Mouse (Mus musculus) liver, embryonic 14.5 days (tissue): ENCODE data around the gene Zfp300.

ENCODE experiments used
- CTCF ChIP-seq: IDR thresholded peaks from 2 replicates; pipeline ENCODE4 v1.5.1; 2016; ENCODE audit warnings: antibody characterized with exemption, low read depth, control low read depth
- EP300 ChIP-seq: IDR thresholded peaks from 2 replicates; pipeline ENCODE4 v1.6.1; 2016; ENCODE audit warnings: antibody characterized with exemption, low read depth

GRCm38 (mm10) chrX:21088983-21089866 is at the start of gene Zfp300:
- TF ChIP-seq CTCF = no peak
- no peak for TF ChIP-seq EP300
